Mouse (Mus musculus): ENCODE results near the gene Emid1.

The Emid1 gene

GRCm38 (mm10) chr11:5063561-5064281 lies 88.3 kb downstream of the Emid1 start:
- DNase-seq (ENCODE audit: low read depth, low spot score) = no peak

- no peak for DNase-seq (ENCODE audit: low read depth, low spot score)
Observed at GRCm38 (mm10) chr11:5062860-5063505, 89.1 kb downstream of the Emid1 start.

DNA sequence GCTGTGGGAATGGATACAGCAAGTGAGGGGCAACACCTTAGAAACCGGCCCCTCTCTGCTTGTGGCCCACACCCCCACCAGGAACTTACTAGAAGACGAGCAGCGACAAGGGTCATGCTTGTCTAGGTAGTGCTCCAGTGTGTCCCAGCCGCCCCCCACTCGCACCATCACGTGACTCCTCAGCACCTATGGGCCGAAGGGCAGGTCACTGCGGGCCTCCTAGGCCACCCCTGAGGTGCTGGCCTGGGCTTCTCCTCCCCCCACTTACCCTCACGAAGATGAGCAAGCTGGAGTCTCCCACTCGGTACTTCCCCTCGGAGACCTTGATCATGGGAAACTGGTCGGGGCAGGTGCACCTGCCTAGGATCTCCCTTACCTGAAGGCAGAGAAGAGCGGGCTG lies 89.7 kb downstream of the Emid1 start:
- no peak for DNase-seq (ENCODE audit: low read depth, low spot score)

GRCm38 (mm10) chr11:5061413-5062139 lies 90.5 kb downstream of the Emid1 start:
- DNase-seq (ENCODE audit: low read depth, low spot score) = peak; percentile 34

GRCm38 (mm10) chr11:5060756-5061412 lies 91.2 kb downstream of the Emid1 start:
- no peak for DNase-seq (ENCODE audit: low read depth, low spot score)

GRCm38 (mm10) chr11:5059704-5060156 lies 92.3 kb downstream of the Emid1 start:
- no peak for DNase-seq (ENCODE audit: low read depth, low spot score)

GRCm38 (mm10) chr11:5059230-5059629 lies 92.8 kb downstream of the Emid1 start:
- no peak for DNase-seq (ENCODE audit: low read depth, low spot score)

DNA sequence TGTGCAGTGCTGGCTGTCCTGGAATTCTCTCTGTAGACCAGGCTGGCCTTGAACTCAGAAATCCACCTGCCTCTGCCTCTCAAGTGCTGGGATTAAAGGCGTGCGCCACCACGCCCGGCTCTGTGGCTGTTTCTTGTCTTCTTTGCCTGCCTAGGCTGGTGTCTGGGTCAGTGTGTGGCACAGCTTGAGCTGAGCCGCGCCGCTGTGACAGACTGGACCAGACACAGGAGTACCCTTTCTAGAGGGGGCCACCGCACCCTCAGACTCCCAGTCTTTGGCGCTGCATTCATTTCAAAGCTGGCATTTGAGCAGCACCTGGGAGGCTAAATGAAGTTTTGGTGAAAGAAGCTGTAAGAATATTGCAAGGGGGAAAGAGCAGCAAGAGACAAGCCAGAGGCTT lies 93.3 kb downstream of the Emid1 start:
- no peak for DNase-seq (ENCODE audit: low read depth, low spot score)

DNA sequence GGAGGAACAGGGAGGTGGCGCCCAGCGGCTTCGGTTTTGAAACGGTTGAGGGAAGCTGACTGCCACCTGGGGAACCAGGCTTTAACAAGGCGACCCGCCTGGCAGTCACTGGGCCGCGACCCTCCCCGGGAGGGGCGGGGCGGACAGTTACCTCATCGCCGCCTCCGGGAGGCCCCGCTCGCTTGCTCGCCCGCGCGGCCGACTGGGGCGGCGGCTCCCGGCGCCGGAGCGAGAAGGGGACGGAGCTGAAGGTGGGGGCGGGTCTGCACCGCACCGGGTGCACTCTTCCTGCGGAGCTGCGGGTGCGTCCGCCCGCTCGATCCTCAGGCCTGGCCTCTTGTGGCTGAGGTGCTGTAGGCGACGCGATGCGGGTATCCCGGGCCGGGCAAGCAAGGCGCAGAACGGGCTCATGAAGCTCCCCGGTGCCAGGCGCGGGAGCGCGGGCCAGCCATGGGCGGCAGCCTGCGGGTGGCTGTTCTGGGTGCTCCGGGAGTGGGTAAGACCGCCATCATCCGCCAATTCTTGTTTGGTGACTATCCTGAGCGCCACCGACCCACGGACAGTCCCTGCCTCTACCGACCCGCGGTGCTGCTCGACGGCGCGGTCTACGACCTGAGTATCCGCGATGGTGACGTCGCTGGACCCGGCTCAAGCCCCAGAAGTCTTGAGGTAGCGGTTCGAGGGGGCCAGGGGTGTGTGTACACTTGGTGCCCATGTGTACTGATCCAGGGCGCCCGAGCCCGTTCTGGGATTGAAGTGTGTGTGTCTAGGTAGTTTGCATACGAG lies 94.0 kb downstream of the Emid1 start, which contains the start of gene Rasl10a:
Gene Rasl10a, plus strand, starts transcription at position 273 of the 786 bp plus-strand sequence.
- no peak for DNase-seq (ENCODE audit: low read depth, low spot score)

- DNase-seq (ENCODE audit: low read depth, low spot score) = no peak
Observed at GRCm38 (mm10) chr11:5057541-5057855, 94.6 kb downstream of the Emid1 start.

DNA sequence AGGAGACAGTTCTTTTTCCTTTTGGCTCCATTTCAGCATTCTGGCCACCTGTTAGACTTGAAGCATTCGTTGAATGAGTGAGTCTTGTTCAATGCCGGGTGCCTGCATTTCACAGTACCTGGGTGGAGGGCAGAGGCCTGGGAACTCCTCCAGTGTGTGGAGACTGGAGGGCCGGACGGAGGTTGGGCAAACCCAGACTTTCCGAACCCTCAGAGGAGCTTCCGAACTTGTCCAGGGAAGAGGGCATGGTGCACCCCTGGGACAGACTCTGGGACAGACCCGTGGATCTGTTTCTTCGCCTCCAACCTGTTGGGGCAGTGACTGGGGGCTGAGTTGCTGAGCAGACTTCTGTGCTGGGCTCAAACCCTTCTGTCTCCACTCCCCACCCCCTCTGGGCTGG lies 95.0 kb downstream of the Emid1 start:
- DNase-seq (ENCODE audit: low read depth, low spot score) = no peak
